Mouse (Mus musculus): ENCODE data around the gene Mrps25. TPM values are rescaled to one million over a fixed set of nuclear protein-coding genes. Genes with fewer than 3 reads are reported as not detected.

The Mrps25 gene
- polyA plus RNA-seq, 1 experiment = 1.2 TPM

DNA sequence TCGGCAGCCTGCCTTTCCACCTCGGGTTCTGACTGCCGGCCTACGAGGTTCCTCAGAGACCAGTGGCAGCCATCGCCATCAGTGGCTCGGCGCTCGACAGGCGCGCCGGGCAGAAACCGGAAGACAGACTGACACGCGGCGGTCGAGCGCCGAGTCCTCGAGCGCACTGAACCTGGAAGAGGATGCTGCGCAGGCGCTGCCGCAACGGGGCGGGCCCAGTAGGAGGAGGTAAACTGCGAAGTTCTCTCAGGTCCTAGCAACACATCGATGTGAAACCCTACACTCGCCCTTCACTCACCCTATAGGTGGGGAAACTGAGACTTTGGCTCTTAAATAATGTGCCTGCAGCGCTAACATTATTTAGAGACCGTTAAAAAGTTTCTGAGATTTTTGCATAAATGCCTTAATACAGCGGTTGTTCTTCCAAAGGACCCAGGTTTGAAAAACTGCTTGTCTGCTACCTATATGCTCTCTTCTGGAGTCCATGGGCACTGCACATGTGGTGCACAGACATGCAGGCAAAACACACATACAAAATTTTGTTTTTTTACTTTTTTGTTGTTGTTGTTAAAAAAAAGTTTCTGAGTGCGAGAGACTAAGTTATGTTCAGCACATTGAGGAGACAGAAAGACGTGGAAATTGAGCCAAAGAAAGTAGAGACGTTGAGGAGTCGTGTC lies 31.1 kb upstream of the Mrps25 start, which contains the start of gene Rbsn:
Rbsn (minus strand) TSS at position 153 of the 677 bp plus-strand sequence.
- TF ChIP-seq GATA1 (IDR thresholded peaks at IDR 0.05; ENCODE audit: low read length) (no peak), TAL1 (IDR thresholded peaks at IDR 0.05; ENCODE audit: low read length) (no peak)
- Histone ChIP-seq H3K36me3 (ENCODE audit: control insufficient read depth) (peaks cover 15% of the 10 kb centered on the region), H3K9me3 (ENCODE audit: control insufficient read depth, low read length) (no peaks in the 10 kb centered on the region), H3K27me3 (ENCODE audit: control insufficient read depth) (no peaks in the 10 kb centered on the region), H3K4me3 (replicated peaks) (peak within 1 kb of the TSS; percentile 80), H3K4me1 (ENCODE audit: control insufficient read depth) (peaks cover 30% of the 10 kb centered on the region)

- H3K27me3 ChIP-seq (ENCODE audit: control insufficient read depth) = no peaks in the 10 kb centered on the region
- TF ChIP-seq GATA1 (IDR thresholded peaks at IDR 0.05; ENCODE audit: low read length) (no peak), TAL1 (IDR thresholded peaks at IDR 0.05; ENCODE audit: low read length) (no peak)
- H3K36me3 ChIP-seq (ENCODE audit: control insufficient read depth) = peaks cover 22% of the 10 kb centered on the region
- no peaks in the 10 kb centered on the region for H3K9me3 ChIP-seq (ENCODE audit: control insufficient read depth, low read length)
- H3K4me1 ChIP-seq (ENCODE audit: control insufficient read depth) = peaks cover 30% of the 10 kb centered on the region
- peak overlapping the region; percentile 80 for H3K4me3 ChIP-seq (replicated peaks)
Measured at GRCm38 (mm10) chr6:92214055-92214772, 30.4 kb upstream of the Mrps25 start.

- Histone ChIP-seq H3K36me3 (ENCODE audit: control insufficient read depth) (peaks cover 85% of the 10 kb centered on the region), H3K4me1 (ENCODE audit: control insufficient read depth) (peaks cover 12% of the 10 kb centered on the region), H3K4me3 (replicated peaks) (no peak overlapping the region), H3K27me3 (ENCODE audit: control insufficient read depth) (no peaks in the 10 kb centered on the region), H3K9me3 (ENCODE audit: control insufficient read depth, low read length) (no peaks in the 10 kb centered on the region)
- TF ChIP-seq GATA1 (IDR thresholded peaks at IDR 0.05; ENCODE audit: low read length) (no peak), TAL1 (IDR thresholded peaks at IDR 0.05; ENCODE audit: low read length) (no peak)
Measured at GRCm38 (mm10) chr6:92199414-92199813, 15.6 kb upstream of the Mrps25 start.

GRCm38 (mm10) chr6:92184178-92184577 lies 345 bp upstream of the Mrps25 start:
- TF ChIP-seq GATA1 (IDR thresholded peaks at IDR 0.05; ENCODE audit: low read length) (0 out of 2 replicates have a peak, but pooled peaks have one; percentile 43), TAL1 (IDR thresholded peaks at IDR 0.05; ENCODE audit: low read length) (no peak)
- H3K27me3 ChIP-seq (ENCODE audit: control insufficient read depth) = no peaks in the 10 kb centered on the region
- H3K9me3 ChIP-seq (ENCODE audit: control insufficient read depth, low read length) = no peaks in the 10 kb centered on the region
- peaks cover 33% of the 10 kb centered on the region for H3K4me1 ChIP-seq (ENCODE audit: control insufficient read depth)
- H3K4me3 ChIP-seq (replicated peaks) = peak overlapping the region; percentile 86
- H3K36me3 ChIP-seq (ENCODE audit: control insufficient read depth) = peaks cover 43% of the 10 kb centered on the region

DNA sequence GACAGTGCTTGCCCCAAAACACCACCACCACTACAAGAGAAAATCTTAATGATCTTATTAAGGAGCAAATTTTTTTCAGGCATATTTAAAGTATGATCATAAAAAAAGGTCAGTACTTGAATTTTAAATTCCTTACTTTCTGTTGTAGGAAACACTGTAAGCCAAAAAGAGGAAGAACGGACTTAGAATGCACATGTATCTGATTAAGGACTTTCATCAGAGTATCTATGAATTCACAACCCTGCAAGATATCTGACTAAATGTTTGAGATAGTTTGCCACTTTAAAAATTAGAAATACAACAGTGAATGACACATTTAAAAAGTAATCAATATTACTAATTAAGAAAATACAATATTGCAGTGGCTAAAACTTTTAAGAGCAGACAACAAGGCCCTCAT lies 7.4 kb downstream of the Mrps25 start:
- H3K4me3 ChIP-seq (replicated peaks) = no peak overlapping the region
- H3K27me3 ChIP-seq (ENCODE audit: control insufficient read depth) = no peaks in the 10 kb centered on the region
- H3K4me1 ChIP-seq (ENCODE audit: control insufficient read depth) = peaks cover 4% of the 10 kb centered on the region
- TF ChIP-seq TAL1 (IDR thresholded peaks at IDR 0.05; ENCODE audit: low read length) (no peak), GATA1 (IDR thresholded peaks at IDR 0.05; ENCODE audit: low read length) (no peak)
- H3K9me3 ChIP-seq (ENCODE audit: control insufficient read depth, low read length) = no peaks in the 10 kb centered on the region
- peaks cover 81% of the 10 kb centered on the region for H3K36me3 ChIP-seq (ENCODE audit: control insufficient read depth)

- H3K4me3 ChIP-seq (replicated peaks) = no peak overlapping the region
- peaks cover 98% of the 10 kb centered on the region for H3K36me3 ChIP-seq (ENCODE audit: control insufficient read depth)
- no peaks in the 10 kb centered on the region for H3K9me3 ChIP-seq (ENCODE audit: control insufficient read depth, low read length)
- H3K27me3 ChIP-seq (ENCODE audit: control insufficient read depth) = no peaks in the 10 kb centered on the region
- TF ChIP-seq GATA1 (IDR thresholded peaks at IDR 0.05; ENCODE audit: low read length) (no peak), TAL1 (IDR thresholded peaks at IDR 0.05; ENCODE audit: low read length) (no peak)
- no peaks in the 10 kb centered on the region for H3K4me1 ChIP-seq (ENCODE audit: control insufficient read depth)
Measured at GRCm38 (mm10) chr6:92162724-92163123, 21.1 kb downstream of the Mrps25 start.

- peaks cover 100% of the 10 kb centered on the region for H3K36me3 ChIP-seq (ENCODE audit: control insufficient read depth)
- H3K9me3 ChIP-seq (ENCODE audit: control insufficient read depth, low read length) = no peaks in the 10 kb centered on the region
- no peak for TF ChIP-seq GATA1 (IDR thresholded peaks at IDR 0.05; ENCODE audit: low read length)
- no peak for TF ChIP-seq TAL1 (IDR thresholded peaks at IDR 0.05; ENCODE audit: low read length)
- H3K4me1 ChIP-seq (ENCODE audit: control insufficient read depth) = no peaks in the 10 kb centered on the region
- H3K4me3 ChIP-seq (replicated peaks) = no peak overlapping the region
- H3K27me3 ChIP-seq (ENCODE audit: control insufficient read depth) = no peaks in the 10 kb centered on the region
Measured at GRCm38 (mm10) chr6:92158801-92159200, 25.0 kb downstream of the Mrps25 start.

GRCm38 (mm10) chr6:92153774-92154173 lies 30.1 kb downstream of the Mrps25 start:
- Histone ChIP-seq H3K36me3 (ENCODE audit: control insufficient read depth) (peaks cover 97% of the 10 kb centered on the region), H3K9me3 (ENCODE audit: control insufficient read depth, low read length) (no peaks in the 10 kb centered on the region), H3K4me1 (ENCODE audit: control insufficient read depth) (no peaks in the 10 kb centered on the region), H3K4me3 (replicated peaks) (no peak overlapping the region), H3K27me3 (ENCODE audit: control insufficient read depth) (no peaks in the 10 kb centered on the region)
- TF ChIP-seq GATA1 (IDR thresholded peaks at IDR 0.05; ENCODE audit: low read length) (no peak), TAL1 (IDR thresholded peaks at IDR 0.05; ENCODE audit: low read length) (no peak)

GRCm38 (mm10) chr6:92145881-92146280 lies 38.0 kb downstream of the Mrps25 start:
- Histone ChIP-seq H3K9me3 (ENCODE audit: control insufficient read depth, low read length) (no peaks in the 10 kb centered on the region), H3K4me1 (ENCODE audit: control insufficient read depth) (no peaks in the 10 kb centered on the region), H3K36me3 (ENCODE audit: control insufficient read depth) (peaks cover 72% of the 10 kb centered on the region), H3K27me3 (ENCODE audit: control insufficient read depth) (no peaks in the 10 kb centered on the region), H3K4me3 (replicated peaks) (no peak overlapping the region)
- TF ChIP-seq TAL1 (IDR thresholded peaks at IDR 0.05; ENCODE audit: low read length) (no peak), GATA1 (IDR thresholded peaks at IDR 0.05; ENCODE audit: low read length) (no peak)

All from erythroblast, embryonic 14.5 days (primary cell).